Mouse (Mus musculus) G1E (cell line): Measurements from ENCODE around the gene Mettl22. TPM values are rescaled to one million over a fixed set of nuclear protein-coding genes. Genes with fewer than 3 reads are reported as not detected.

Experiments
- ATAC-seq: 2 replicates; pipeline ENCODE4 v1.8.0; 2016; ENCODE audit warnings: mild to moderate bottlenecking; ENCODE audit not compliant: insufficient number of reproducible peaks, poor library complexity, low FRiP score, severe bottlenecking; ENCODE audit errors: extremely low read depth
- DNase-seq: peaks from one replicate; pipeline ENCODE4 v3.0.0; 2012; ENCODE audit warnings: low spot score
- H3K27me3 ChIP-seq: 2 replicates; pipeline ENCODE4 v1.6.1; 2012; ENCODE audit warnings: mild to moderate bottlenecking, low read length, inconsistent platforms; ENCODE audit not compliant: insufficient read depth
- H3K36me3 ChIP-seq: replicated peaks from 2 replicates; pipeline ENCODE3; 2012; ENCODE audit warnings: mild to moderate bottlenecking, inconsistent platforms
- H3K4me1 ChIP-seq: 2 replicates; pipeline ENCODE4 v1.6.1; 2012; ENCODE audit warnings: low read depth, low read length, inconsistent platforms, mixed read lengths; ENCODE audit not compliant: insufficient read depth
- H3K4me3 ChIP-seq: 2 replicates; pipeline ENCODE4 v1.5.1; 2012; ENCODE audit warnings: low read depth, mild to moderate bottlenecking, inconsistent platforms, low read length, moderate library complexity, mixed read lengths
- H3K9me3 ChIP-seq: replicated peaks from 2 replicates; pipeline ENCODE4 v1.6.1; 2012; ENCODE audit warnings: inconsistent platforms
- CTCF ChIP-seq: IDR thresholded peaks from 2 replicates; pipeline ENCODE4 v1.5.1; 2012; ENCODE audit warnings: low read depth, low read length, inconsistent platforms, mixed read lengths
- GATA1 ChIP-seq: IDR thresholded peaks from 2 replicates; pipeline ENCODE4 v1.6.1; 2012; ENCODE audit warnings: borderline replicate concordance, low read length, inconsistent platforms, mixed read lengths
- GATA2 ChIP-seq: IDR thresholded peaks from 2 replicates; pipeline ENCODE4 v1.6.1; 2012; ENCODE audit warnings: low read depth, low read length, inconsistent platforms, borderline replicate concordance
- POLR2AphosphoS5 ChIP-seq: IDR thresholded peaks from 2 replicates; pipeline ENCODE4 v1.6.1; 2012; ENCODE audit warnings: low read depth, low read length, inconsistent platforms; ENCODE audit not compliant: insufficient replicate concordance
- TAL1 ChIP-seq: conservative IDR thresholded peaks from 2 replicates; pipeline ENCODE4 v1.6.1; 2012; ENCODE audit warnings: low read depth, low read length, inconsistent platforms, mixed read lengths
- polyA plus RNA-seq: library from polyadenylated mRNA; stranded (reverse); fragments of >175 nt; gene quantifications from 2 replicates; pipeline ENCODE4 v1.2.3, GENCODE M21; 2012
- total RNA-seq, 2 experiments: library from RNA; stranded (forward) in 1 of 2; stranded (reverse) in 1 of 2; fragments of 200-1000 nt in 1 of 2; fragments of >200 nt in 1 of 2; fragmentation: Nextera tagmentation in 1 of 2; gene quantifications; 2 replicates each; pipeline ENCODE4 v1.2.3; 2014 to 2017

Gene Mettl22
- total and polyA plus RNA-seq, 3 experiments = 10.8 to 44.5 (median 31.8) TPM

- peaks cover 3% of the 10 kb centered on the region; the same call in 1 of the 2 replicates for H3K4me1 ChIP-seq
- H3K4me3 ChIP-seq = no peak overlapping the region
- peaks cover 3% of the 10 kb centered on the region for H3K36me3 ChIP-seq
- no peak for ATAC-seq
- H3K9me3 ChIP-seq = no peaks in the 10 kb centered on the region; the same call in 1 of the 2 replicates
- TF ChIP-seq POLR2AphosphoS5 (no peak), CTCF (no peak), GATA1 (no peak), GATA2 (no peak)
- H3K27me3 ChIP-seq = peaks cover 5% of the 10 kb centered on the region; the same call in 1 of the 2 replicates
- DNase-seq = no peak
Measured at GRCm38 (mm10) chr16:8496967-8497366, 26.4 kb downstream of the Mettl22 start.

DNA sequence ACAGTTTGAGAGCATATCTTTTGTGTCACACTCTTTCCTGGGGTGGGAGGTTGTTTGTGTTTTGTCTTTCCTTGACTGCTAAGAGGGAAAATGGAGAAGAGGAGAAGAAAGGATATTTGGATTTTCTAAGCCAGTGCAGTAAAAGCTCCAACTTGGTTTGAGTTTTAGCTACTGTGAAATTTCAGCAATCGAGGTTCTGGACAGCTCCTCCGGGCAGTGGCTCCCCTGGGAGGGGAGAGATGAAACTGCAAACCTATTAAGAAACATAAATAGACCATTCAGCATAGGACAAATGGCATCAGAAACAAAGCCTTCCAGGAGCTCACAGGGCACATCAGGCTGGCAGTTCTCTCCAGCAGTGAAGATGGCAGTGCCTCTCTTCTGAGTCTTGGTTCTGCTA lies 33.7 kb downstream of the Mettl22 start:
- H3K4me3 ChIP-seq = no peak overlapping the region
- peaks cover 3% of the 10 kb centered on the region; the same call in 1 of the 2 replicates for H3K27me3 ChIP-seq
- no peaks in the 10 kb centered on the region for H3K36me3 ChIP-seq
- TF ChIP-seq POLR2AphosphoS5 = no peak
- no peak for TF ChIP-seq CTCF
- TF ChIP-seq GATA1 = no peak
- TF ChIP-seq TAL1 = no peak
- no peak for TF ChIP-seq GATA2
- H3K9me3 ChIP-seq = no peaks in the 10 kb centered on the region; the same call in 1 of the 2 replicates
- H3K4me1 ChIP-seq = no peaks in the 10 kb centered on the region
- DNase-seq (no peak), ATAC-seq (no peak)

DNA sequence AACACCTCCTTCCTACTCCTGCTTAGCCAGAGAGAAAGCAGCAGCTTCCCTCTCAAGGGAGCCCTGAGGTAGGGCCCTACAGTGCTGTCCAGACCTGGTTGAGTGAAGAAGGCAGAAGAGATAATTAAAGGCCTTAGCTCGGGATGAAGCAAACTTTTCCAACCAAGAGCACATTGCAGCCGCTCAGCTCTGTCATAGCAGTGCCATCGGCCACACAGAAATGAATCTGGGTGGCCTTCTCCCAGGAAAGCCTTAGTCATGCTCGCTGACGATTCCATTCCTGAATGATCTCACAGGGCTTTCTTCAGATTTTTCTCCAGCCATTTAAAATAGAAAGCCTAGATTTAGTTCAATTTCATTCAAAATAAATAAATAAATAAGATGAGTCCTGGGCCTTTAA lies 39.3 kb downstream of the Mettl22 start:
- no peak for TF ChIP-seq POLR2AphosphoS5
- no peak for TF ChIP-seq CTCF
- TF ChIP-seq GATA1 = no peak
- no peak for TF ChIP-seq GATA2
- TF ChIP-seq TAL1 = no peak
- H3K9me3 ChIP-seq = no peaks in the 10 kb centered on the region
- no peak for ATAC-seq
- peaks cover 3% of the 10 kb centered on the region for H3K27me3 ChIP-seq
- H3K36me3 ChIP-seq = no peaks in the 10 kb centered on the region
- H3K4me3 ChIP-seq = no peak overlapping the region
- DNase-seq = no peak
- H3K4me1 ChIP-seq = no peaks in the 10 kb centered on the region

DNA sequence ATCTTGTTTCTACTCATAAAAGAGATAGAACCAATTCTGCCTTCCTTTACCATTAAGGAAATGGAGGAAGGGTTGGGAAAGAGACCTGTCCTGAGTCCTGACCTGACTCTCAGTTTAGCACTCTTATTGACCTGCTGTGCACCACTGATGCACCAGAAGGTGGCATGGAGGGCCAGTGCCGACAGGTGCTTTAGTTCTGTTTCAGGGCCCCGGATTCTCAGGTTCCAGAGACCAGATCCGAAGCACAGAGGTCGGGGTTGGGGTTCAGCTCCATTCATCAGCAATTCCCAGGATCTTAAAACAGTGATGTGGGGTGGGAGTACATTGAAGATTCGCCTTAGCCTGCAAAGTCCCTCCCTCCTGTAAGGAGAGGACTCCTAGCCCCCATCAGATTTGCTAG lies 42.2 kb downstream of the Mettl22 start:
- ATAC-seq (no peak), DNase-seq (no peak)
- Histone ChIP-seq H3K27me3 (peaks cover 3% of the 10 kb centered on the region), H3K4me3 (no peak overlapping the region), H3K4me1 (no peaks in the 10 kb centered on the region), H3K36me3 (no peaks in the 10 kb centered on the region), H3K9me3 (no peaks in the 10 kb centered on the region)
- TF ChIP-seq GATA1 (no peak), TAL1 (no peak), CTCF (no peak), POLR2AphosphoS5 (no peak), GATA2 (no peak)

- ATAC-seq (no peak), DNase-seq (no peak)
- TF ChIP-seq CTCF = no peak
- no peak for TF ChIP-seq TAL1
- TF ChIP-seq GATA1 = no peak
- no peak for TF ChIP-seq POLR2AphosphoS5
- TF ChIP-seq GATA2 = no peak
- Histone ChIP-seq H3K4me1 (no peaks in the 10 kb centered on the region), H3K36me3 (no peaks in the 10 kb centered on the region), H3K4me3 (no peak within 1 kb of the TSS), H3K27me3 (peaks cover 3% of the 10 kb centered on the region), H3K9me3 (no peaks in the 10 kb centered on the region)
Measured at GRCm38 (mm10) chr16:8513236-8513906, 42.8 kb downstream of the Mettl22 start, which contains the start of gene Abat. Gene Abat, plus strand, starts transcription at chr16:8513429.

GRCm38 (mm10) chr16:8514180-8514579 lies 43.6 kb downstream of the Mettl22 start:
- ATAC-seq (no peak), DNase-seq (no peak)
- H3K9me3 ChIP-seq = no peaks in the 10 kb centered on the region
- TF ChIP-seq TAL1 (no peak), GATA2 (no peak), CTCF (no peak), POLR2AphosphoS5 (no peak), GATA1 (no peak)
- H3K4me3 ChIP-seq = no peak overlapping the region
- H3K27me3 ChIP-seq = no peaks in the 10 kb centered on the region; the same call in none of the 2 replicates
- H3K4me1 ChIP-seq = no peaks in the 10 kb centered on the region
- H3K36me3 ChIP-seq = no peaks in the 10 kb centered on the region

GRCm38 (mm10) chr16:8520525-8520924 lies 49.9 kb downstream of the Mettl22 start:
- H3K4me3 ChIP-seq = no peak overlapping the region
- no peak for TF ChIP-seq GATA1
- no peaks in the 10 kb centered on the region for H3K36me3 ChIP-seq
- no peaks in the 10 kb centered on the region for H3K4me1 ChIP-seq
- H3K9me3 ChIP-seq = no peaks in the 10 kb centered on the region
- ATAC-seq (no peak), DNase-seq (no peak)
- H3K27me3 ChIP-seq = peaks cover 4% of the 10 kb centered on the region; the same call in 1 of the 2 replicates
